In genomic region chr8:43948807-43949206, GRCm38 (mm10) we compare ENCODE assay signal across 13 mouse cellular contexts.
A peak's percentile ranks its signal among the peaks of the same experiment; 100 is the strongest.
DNase-seq lines count a peak whose midpoint lies in the region; ATAC-seq and TF ChIP-seq lines count a peak whose summit lies in the region.
"Had no signal": no experiment of that assay in that cellular context is flagged by ENCODE, and none has a peak within 500 bp of the region (broad histone marks: within the 10 kb centered on the region; RNA-seq: fewer than 3 reads in every experiment).

No protein-coding gene starts in this region.

- H3K36me3 ChIP-seq in forebrain, embryonic 13.5 days (ENCODE audit: poor library complexity, severe bottlenecking) = no peaks in the 10 kb centered on the region
- no peaks in the 10 kb centered on the region for H3K36me3 ChIP-seq in forebrain, embryonic 11.5 days (ENCODE audit: control insufficient read depth, insufficient read depth, low read length)
- H3K36me3 ChIP-seq in hindbrain, embryonic 11.5 days (ENCODE audit: control insufficient read depth, insufficient read depth, low read length) = no peaks in the 10 kb centered on the region
- H3K36me3 ChIP-seq in hindbrain, embryonic 10.5 days = no peaks in the 10 kb centered on the region
- no peaks in the 10 kb centered on the region for H3K36me3 ChIP-seq in stomach, embryonic 16.5 days (ENCODE audit: control insufficient read depth, insufficient read depth, low read length)
- H3K36me3 ChIP-seq in stomach, postnatal 0 days (ENCODE audit: control insufficient read depth, insufficient read depth, low read length) = no peaks in the 10 kb centered on the region
- H3K36me3 ChIP-seq: G1E had no signal

- TF ChIP-seq EP300 in stomach, postnatal 0 days (optimal IDR thresholded peaks at IDR 0.05) = no peak

- H3K27me3 ChIP-seq in forebrain, embryonic 13.5 days = no peaks in the 10 kb centered on the region
- H3K27me3 ChIP-seq in forebrain, embryonic 11.5 days (ENCODE audit: control insufficient read depth, insufficient read depth, low read length) = no peaks in the 10 kb centered on the region
- H3K27me3 ChIP-seq in hindbrain, embryonic 11.5 days (ENCODE audit: control insufficient read depth, insufficient read depth, low read length) = no peaks in the 10 kb centered on the region
- H3K27me3 ChIP-seq in hindbrain, embryonic 10.5 days (ENCODE audit: insufficient read depth, poor library complexity, severe bottlenecking) = no peaks in the 10 kb centered on the region
- no peaks in the 10 kb centered on the region for H3K27me3 ChIP-seq in stomach, embryonic 16.5 days (ENCODE audit: control insufficient read depth, insufficient read depth, low read length)
- no peaks in the 10 kb centered on the region for H3K27me3 ChIP-seq in stomach, postnatal 0 days (ENCODE audit: control insufficient read depth, insufficient read depth, low read length)

- no peak for TF ChIP-seq CTCF in stomach, postnatal 0 days (IDR thresholded peaks at IDR 0.05; ENCODE audit: low read depth)

- no peak for ATAC-seq in forebrain, embryonic 13.5 days
- ATAC-seq in forebrain, embryonic 11.5 days (replicated peaks; ENCODE audit: low FRiP score) = no peak
- ATAC-seq in hindbrain, embryonic 11.5 days (ENCODE audit: low FRiP score) = no peak
- ATAC-seq in stomach, embryonic 16.5 days (ENCODE audit: insufficient read depth, low FRiP score) = no peak
- ATAC-seq in stomach, postnatal 0 days (ENCODE audit: low FRiP score, low TSS enrichment) = no peak

- WGBS in forebrain, embryonic 13.5 days = 47% methylated on average over 6 of the region's 6 CpGs
- WGBS in forebrain, embryonic 11.5 days = 37% methylated on average over 6 of the region's 6 CpGs
- 49% methylated on average over 6 of the region's 6 CpGs for WGBS in hindbrain, embryonic 11.5 days
- 34% methylated on average over 6 of the region's 6 CpGs for WGBS in hindbrain, embryonic 10.5 days
- WGBS in stomach, embryonic 16.5 days = 12% methylated on average over 6 of the region's 6 CpGs
- WGBS in stomach, postnatal 0 days = 12% methylated on average over 6 of the region's 6 CpGs

- H3K27ac ChIP-seq in forebrain, embryonic 13.5 days = no peak overlapping the region
- no peak overlapping the region for H3K27ac ChIP-seq in forebrain, embryonic 11.5 days (ENCODE audit: low read depth, low read length)
- H3K27ac ChIP-seq in hindbrain, embryonic 11.5 days (ENCODE audit: low read depth, low read length) = no peak overlapping the region
- no peak overlapping the region for H3K27ac ChIP-seq in hindbrain, embryonic 10.5 days
- no peak overlapping the region for H3K27ac ChIP-seq in stomach, embryonic 16.5 days (ENCODE audit: low read length)
- H3K27ac ChIP-seq in stomach, postnatal 0 days (replicated peaks) = no peak overlapping the region

- peak overlapping the region; percentile 25 for H3K4me2 ChIP-seq in forebrain, embryonic 13.5 days
- no peak overlapping the region for H3K4me2 ChIP-seq in forebrain, embryonic 11.5 days (ENCODE audit: low read depth, low read length, severe bottlenecking)
- no peak overlapping the region for H3K4me2 ChIP-seq in hindbrain, embryonic 11.5 days (replicated peaks; ENCODE audit: low read depth, low read length)
- 0 out of 2 replicates have a peak overlapping the region, but pooled peaks have one; percentile 11 for H3K4me2 ChIP-seq in stomach, embryonic 16.5 days (ENCODE audit: low read depth, low read length)
- no peak overlapping the region for H3K4me2 ChIP-seq in stomach, postnatal 0 days (replicated peaks; ENCODE audit: low read depth)

- no peak for DNase-seq in forebrain, embryonic 11.5 days (ENCODE audit: low spot score)
- DNase-seq in hindbrain, embryonic 11.5 days (ENCODE audit: low spot score) = peak; percentile 1
- DNase-seq in hindbrain, embryonic 10.5 days (ENCODE audit: low spot score) = no peak
- DNase-seq in stomach, postnatal 0 days (ENCODE audit: low spot score) = no peak
- DNase-seq in yolk sac, embryonic 10.5 days (ENCODE audit: low spot score) = peak; percentile 7
- DNase-seq in kidney, postnatal 4 days = no peak
- DNase-seq: cerebellum, postnatal 10 days; kidney, postnatal 25 days; right cerebral cortex, postnatal 14 days; thymus, postnatal 36 days had no signal

- peaks cover 11% of the 10 kb centered on the region for H3K4me1 ChIP-seq in forebrain, embryonic 13.5 days
- no peaks in the 10 kb centered on the region for H3K4me1 ChIP-seq in forebrain, embryonic 11.5 days (replicated peaks; ENCODE audit: control insufficient read depth, insufficient read depth, low read length)
- no peaks in the 10 kb centered on the region for H3K4me1 ChIP-seq in hindbrain, embryonic 11.5 days (replicated peaks; ENCODE audit: control insufficient read depth, insufficient read depth, low read length)
- H3K4me1 ChIP-seq in hindbrain, embryonic 10.5 days (replicated peaks) = 0 out of 2 replicates have a peak, but pooled peaks cover 3% of the 10 kb centered on the region
- no peaks in the 10 kb centered on the region for H3K4me1 ChIP-seq in stomach, embryonic 16.5 days (ENCODE audit: control insufficient read depth, insufficient read depth, low read length)
- H3K4me1 ChIP-seq in stomach, postnatal 0 days (replicated peaks; ENCODE audit: control insufficient read depth, insufficient read depth) = no peaks in the 10 kb centered on the region

- no peak overlapping the region for H3K4me3 ChIP-seq in forebrain, embryonic 13.5 days
- H3K4me3 ChIP-seq in forebrain, embryonic 11.5 days (ENCODE audit: low read depth, low read length) = no peak overlapping the region
- H3K4me3 ChIP-seq in hindbrain, embryonic 11.5 days (ENCODE audit: low read depth, low read length) = no peak overlapping the region
- H3K4me3 ChIP-seq in hindbrain, embryonic 10.5 days = no peak overlapping the region
- no peak overlapping the region for H3K4me3 ChIP-seq in stomach, embryonic 16.5 days (replicated peaks; ENCODE audit: low read length)
- no peak overlapping the region for H3K4me3 ChIP-seq in stomach, postnatal 0 days (ENCODE audit: low read depth, low read length)

- H3K9me3 ChIP-seq in forebrain, embryonic 13.5 days (replicated peaks) = no peaks in the 10 kb centered on the region
- H3K9me3 ChIP-seq in forebrain, embryonic 11.5 days (ENCODE audit: control insufficient read depth, low read length) = no peaks in the 10 kb centered on the region
- no peaks in the 10 kb centered on the region for H3K9me3 ChIP-seq in hindbrain, embryonic 11.5 days (ENCODE audit: control insufficient read depth, low read length)
- H3K9me3 ChIP-seq in hindbrain, embryonic 10.5 days = no peaks in the 10 kb centered on the region
- no peaks in the 10 kb centered on the region for H3K9me3 ChIP-seq in stomach, embryonic 16.5 days (replicated peaks; ENCODE audit: control insufficient read depth, low read length)
- H3K9me3 ChIP-seq in stomach, postnatal 0 days (ENCODE audit: control insufficient read depth, low read length) = no peaks in the 10 kb centered on the region

- no peak overlapping the region for H3K9ac ChIP-seq in forebrain, embryonic 13.5 days
- no peak overlapping the region for H3K9ac ChIP-seq in forebrain, embryonic 11.5 days (ENCODE audit: low read length)
- no peak overlapping the region for H3K9ac ChIP-seq in hindbrain, embryonic 11.5 days (ENCODE audit: low read depth, low read length)
- H3K9ac ChIP-seq in stomach, embryonic 16.5 days (ENCODE audit: low read length) = no peak overlapping the region
- no peak overlapping the region for H3K9ac ChIP-seq in stomach, postnatal 0 days (ENCODE audit: low read length)

Comparison
In these comparisons a context has a peak if more than half of its experiments do, and no peak if none do; other contexts are left out.
1. H3K4me2 ChIP-seq: peak in forebrain, embryonic 13.5 days (single experiment) and stomach, embryonic 16.5 days (single experiment); none in forebrain, embryonic 11.5 days (single experiment), hindbrain, embryonic 11.5 days (single experiment) and stomach, postnatal 0 days (single experiment).
2. DNase-seq: peak in hindbrain, embryonic 11.5 days (single experiment) and yolk sac, embryonic 10.5 days (single experiment); none in forebrain, embryonic 11.5 days (single experiment), hindbrain, embryonic 10.5 days (single experiment), stomach, postnatal 0 days (single experiment) and kidney, postnatal 4 days (0 of 2).